Mouse (Mus musculus) hindlimb bud, embryonic 11.5 days (tissue): ENCODE measurements around the gene Plekhh1.
"Not testable (repeated sequence)": the region's sequence is repeated elsewhere in the genome, so short reads cannot be mapped to it uniquely, and the experiment has no call there.

Source experiments
- DNase-seq: peaks from one replicate; pipeline ENCODE4 v3.0.0-alpha.2; 2012; ENCODE audit warnings: low read depth, low spot score; ENCODE audit errors: extremely low spot score

Gene Plekhh1

GRCm38 (mm10) chr12:79027526-79027925 is 1.4 kb upstream of the Plekhh1 start:
- not testable (repeated sequence) for DNase-seq

- no peak for DNase-seq
These were observed 5.4 kb downstream of the Plekhh1 start for GRCm38 (mm10) chr12:79034331-79034730.

GRCm38 (mm10) chr12:79035349-79035748 is 6.4 kb downstream of the Plekhh1 start:
- DNase-seq = no peak

GRCm38 (mm10) chr12:79039708-79040107 is 10.7 kb downstream of the Plekhh1 start:
- no peak for DNase-seq

- DNase-seq = no peak
These were observed 11.4 kb downstream of the Plekhh1 start for GRCm38 (mm10) chr12:79040201-79040827.

- DNase-seq = no peak
These were observed 12.5 kb downstream of the Plekhh1 start for GRCm38 (mm10) chr12:79041436-79041835.

- DNase-seq = no peak
These were observed 15.7 kb downstream of the Plekhh1 start for GRCm38 (mm10) chr12:79044668-79045067.

- no peak for DNase-seq
These were observed 17.2 kb downstream of the Plekhh1 start for GRCm38 (mm10) chr12:79046171-79046570.

- no peak for DNase-seq
These were observed 18.2 kb downstream of the Plekhh1 start for GRCm38 (mm10) chr12:79047203-79047602.

- DNase-seq = no peak
These were observed 19.9 kb downstream of the Plekhh1 start for GRCm38 (mm10) chr12:79048898-79049297.

- no peak for DNase-seq
These were observed 20.8 kb downstream of the Plekhh1 start for GRCm38 (mm10) chr12:79049807-79050206.

GRCm38 (mm10) chr12:79050545-79051212 is 21.7 kb downstream of the Plekhh1 start:
- no peak for DNase-seq

- DNase-seq = no peak
These were observed 23.1 kb downstream of the Plekhh1 start for GRCm38 (mm10) chr12:79052073-79052472.

- DNase-seq = no peak
These were observed 26.3 kb downstream of the Plekhh1 start for GRCm38 (mm10) chr12:79055276-79055675.

- DNase-seq = no peak
These were observed 30.6 kb downstream of the Plekhh1 start for GRCm38 (mm10) chr12:79059573-79059972.

- no peak for DNase-seq
These were observed 31.2 kb downstream of the Plekhh1 start for GRCm38 (mm10) chr12:79060134-79060533.

GRCm38 (mm10) chr12:79060766-79061652 is 32.0 kb downstream of the Plekhh1 start:
- DNase-seq = no peak

GRCm38 (mm10) chr12:79064451-79064850 is 35.5 kb downstream of the Plekhh1 start:
- DNase-seq = no peak

GRCm38 (mm10) chr12:79066431-79066830 is 37.5 kb downstream of the Plekhh1 start:
- DNase-seq = no peak

GRCm38 (mm10) chr12:79067526-79067925 is 38.6 kb downstream of the Plekhh1 start:
- DNase-seq = no peak

- no peak for DNase-seq
These were observed 39.3 kb downstream of the Plekhh1 start for GRCm38 (mm10) chr12:79068306-79068705.

- no peak for DNase-seq
These were observed 40.2 kb downstream of the Plekhh1 start for GRCm38 (mm10) chr12:79069187-79069608.
